Mouse (Mus musculus): ENCODE data around the gene Tns2. TPM values are rescaled to one million over a fixed set of nuclear protein-coding genes. Genes with fewer than 3 reads are reported as not detected.
"Not testable (repeated sequence)": the region's sequence is repeated elsewhere in the genome, so short reads cannot be mapped to it uniquely, and the experiment has no call there.

Tns2 gene
- polyA plus RNA-seq, 1 experiment from 2014 or later: 25.0 TPM

- ATAC-seq (replicated peaks; ENCODE audit: insufficient number of reproducible peaks, low FRiP score, low TSS enrichment): no peak
- Histone ChIP-seq H3K36me3 (ENCODE audit: control insufficient read depth, insufficient read depth, low read length) (no peaks in the 10 kb centered on the region), H3K27me3 (ENCODE audit: control insufficient read depth, insufficient read depth, low read length) (peaks cover 23% of the 10 kb centered on the region), H3K27ac (ENCODE audit: low read depth, low read length) (no peak overlapping the region), H3K9ac (ENCODE audit: low read depth, low read length) (peak overlapping the region; percentile 52; the same call in 1 of the 2 replicates), H3K4me1 (ENCODE audit: control insufficient read depth, insufficient read depth, low read length) (peaks cover 27% of the 10 kb centered on the region), H3K4me3 (ENCODE audit: low read depth, low read length) (no peak overlapping the region), H3K4me2 (no peak overlapping the region), H3K9me3 (replicated peaks; ENCODE audit: control insufficient read depth, low read length) (no peaks in the 10 kb centered on the region)
- 56% methylated on average over 16 of the region's 16 CpGs for WGBS (ENCODE audit: insufficient replicate concordance)
Measured at GRCm38 (mm10) chr15:102147674-102148402, 47.6 kb downstream of the Tns2 start.

DNA sequence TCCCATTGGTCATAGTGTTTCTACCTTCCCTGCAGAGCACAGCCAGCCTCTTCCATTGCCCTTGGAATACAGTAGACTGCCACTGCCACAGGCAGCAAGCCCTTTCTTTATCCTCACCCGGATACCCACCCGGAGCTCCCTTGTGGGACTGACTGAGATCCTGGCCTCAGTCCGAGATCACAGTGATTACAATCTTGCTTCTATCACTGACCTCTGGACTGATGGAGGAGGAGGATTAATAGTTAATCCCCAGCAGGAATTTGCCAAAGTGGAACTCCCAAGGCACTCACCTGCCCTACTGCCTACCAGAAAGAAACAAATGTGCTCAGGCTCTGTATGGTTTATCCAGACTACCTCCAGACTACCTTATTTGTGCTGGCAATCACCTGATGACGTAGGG is 49.3 kb downstream of the Tns2 start:
- no peak overlapping the region for H3K4me2 ChIP-seq
- 65% methylated on average over 4 of the region's 4 CpGs for WGBS (ENCODE audit: insufficient replicate concordance)

DNA sequence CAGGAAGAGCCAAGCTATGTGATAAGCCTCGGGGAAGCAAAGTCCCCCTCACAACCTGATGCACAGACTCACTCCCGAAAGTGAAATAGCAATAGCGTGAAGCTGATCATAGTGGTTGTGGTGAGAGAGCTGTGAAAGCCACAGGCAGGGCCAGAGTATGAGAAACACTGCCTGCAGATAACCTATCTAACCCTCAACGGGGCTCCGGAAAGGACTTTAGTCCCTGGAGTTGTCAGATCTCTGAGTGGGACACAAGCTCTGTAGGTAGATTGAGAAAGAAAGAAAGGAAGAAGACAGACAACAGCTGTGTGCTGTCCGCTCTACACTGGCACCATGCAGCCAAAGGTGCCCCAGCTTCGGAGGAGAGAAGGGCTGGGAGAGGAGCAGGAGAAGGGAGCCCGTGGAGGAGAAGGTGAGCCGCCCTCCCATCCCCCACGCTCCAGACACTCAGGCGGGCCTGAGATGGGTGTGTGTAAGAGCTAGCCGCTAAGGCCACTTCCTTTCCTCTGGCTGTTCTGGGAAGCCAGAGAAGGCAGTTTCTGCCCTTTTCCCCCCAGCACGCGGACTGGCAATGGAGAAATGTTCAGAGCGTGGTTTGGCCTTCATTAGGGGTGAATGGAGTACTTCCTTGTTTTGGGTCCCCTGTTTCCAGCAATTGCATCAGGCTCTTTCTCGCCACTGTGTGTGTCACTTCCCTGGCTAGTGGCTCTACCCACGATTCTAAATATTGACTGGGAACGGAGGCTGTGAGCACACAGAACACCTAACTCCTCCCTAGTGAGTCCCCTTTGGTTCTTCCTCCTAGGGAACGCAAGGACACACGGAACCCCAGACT is 50.3 kb downstream of the Tns2 start, which contains the start of gene Soat2:
Soat2 (plus strand) TSS at position 226 of the 835 bp plus-strand sequence.
- H3K27ac ChIP-seq (ENCODE audit: low read depth, low read length): peak within 1 kb of the TSS; percentile 55
- peaks cover 16% of the 10 kb centered on the region for H3K4me1 ChIP-seq (ENCODE audit: control insufficient read depth, insufficient read depth, low read length)
- H3K4me3 ChIP-seq (ENCODE audit: low read depth, low read length): peak within 1 kb of the TSS; percentile 20; the same call in 1 of the 2 replicates
- H3K4me2 ChIP-seq: peak within 1 kb of the TSS; percentile 49
- 22% methylated on average over 20 of the region's 20 CpGs for WGBS (ENCODE audit: insufficient replicate concordance)
- H3K36me3 ChIP-seq (ENCODE audit: control insufficient read depth, insufficient read depth, low read length): no peaks in the 10 kb centered on the region
- peaks cover under 1% of the 10 kb centered on the region for H3K27me3 ChIP-seq (ENCODE audit: control insufficient read depth, insufficient read depth, low read length)
- peak within 1 kb of the TSS; percentile 46 for H3K9ac ChIP-seq (ENCODE audit: low read depth, low read length)
- no peak; the same call in 1 of the 2 replicates for ATAC-seq (replicated peaks; ENCODE audit: insufficient number of reproducible peaks, low FRiP score, low TSS enrichment)
- no peaks in the 10 kb centered on the region for H3K9me3 ChIP-seq (replicated peaks; ENCODE audit: control insufficient read depth, low read length)

More for the DNA sequence above, 49.3 kb downstream of the Tns2 start:
- Histone ChIP-seq H3K4me1 (ENCODE audit: control insufficient read depth, insufficient read depth, low read length) (peaks cover 21% of the 10 kb centered on the region), H3K9me3 (replicated peaks; ENCODE audit: control insufficient read depth, low read length) (no peaks in the 10 kb centered on the region), H3K36me3 (ENCODE audit: control insufficient read depth, insufficient read depth, low read length) (no peaks in the 10 kb centered on the region), H3K27ac (ENCODE audit: low read depth, low read length) (no peak overlapping the region), H3K27me3 (ENCODE audit: control insufficient read depth, insufficient read depth, low read length) (peaks cover 10% of the 10 kb centered on the region), H3K4me3 (ENCODE audit: low read depth, low read length) (no peak overlapping the region), H3K9ac (ENCODE audit: low read depth, low read length) (no peak overlapping the region)
- no peak for ATAC-seq (replicated peaks; ENCODE audit: insufficient number of reproducible peaks, low FRiP score, low TSS enrichment)

GRCm38 (mm10) chr15:102152646-102153045 is 52.4 kb downstream of the Tns2 start:
- peaks cover 14% of the 10 kb centered on the region for H3K4me1 ChIP-seq (ENCODE audit: control insufficient read depth, insufficient read depth, low read length)
- no peaks in the 10 kb centered on the region for H3K27me3 ChIP-seq (ENCODE audit: control insufficient read depth, insufficient read depth, low read length)
- no peak overlapping the region for H3K4me2 ChIP-seq
- 51% methylated on average over 4 of the region's 4 CpGs for WGBS (ENCODE audit: insufficient replicate concordance)
- no peak overlapping the region for H3K27ac ChIP-seq (ENCODE audit: low read depth, low read length)
- ATAC-seq (replicated peaks; ENCODE audit: insufficient number of reproducible peaks, low FRiP score, low TSS enrichment): no peak
- no peaks in the 10 kb centered on the region for H3K36me3 ChIP-seq (ENCODE audit: control insufficient read depth, insufficient read depth, low read length)
- no peak overlapping the region for H3K9ac ChIP-seq (ENCODE audit: low read depth, low read length)
- no peak overlapping the region for H3K4me3 ChIP-seq (ENCODE audit: low read depth, low read length)
- H3K9me3 ChIP-seq (replicated peaks; ENCODE audit: control insufficient read depth, low read length): no peaks in the 10 kb centered on the region

DNA sequence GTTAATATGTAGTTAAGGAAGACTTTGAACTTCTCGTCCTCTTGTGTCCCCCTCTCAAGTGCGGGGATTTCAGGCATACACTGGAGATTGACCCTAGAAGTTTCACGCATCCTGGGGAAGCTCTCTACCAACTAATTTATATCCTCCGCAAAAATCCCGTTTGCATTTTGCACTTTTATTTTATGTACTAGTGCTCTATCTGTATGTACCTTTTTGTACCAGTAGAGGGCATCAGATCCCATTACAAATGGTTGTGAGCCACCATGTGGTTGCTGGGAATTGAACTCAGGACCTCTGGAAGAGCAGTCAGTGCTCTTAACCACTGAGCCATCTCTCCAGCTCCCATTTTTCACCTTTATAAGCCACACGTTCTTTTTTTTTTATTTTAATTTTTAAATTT is 54.8 kb downstream of the Tns2 start:
- 90% methylated on average over 6 of the region's 6 CpGs for WGBS (ENCODE audit: insufficient replicate concordance)
- H3K36me3 ChIP-seq (ENCODE audit: control insufficient read depth, insufficient read depth, low read length); ATAC-seq (replicated peaks; ENCODE audit: insufficient number of reproducible peaks, low FRiP score, low TSS enrichment): not testable (repeated sequence)

DNA sequence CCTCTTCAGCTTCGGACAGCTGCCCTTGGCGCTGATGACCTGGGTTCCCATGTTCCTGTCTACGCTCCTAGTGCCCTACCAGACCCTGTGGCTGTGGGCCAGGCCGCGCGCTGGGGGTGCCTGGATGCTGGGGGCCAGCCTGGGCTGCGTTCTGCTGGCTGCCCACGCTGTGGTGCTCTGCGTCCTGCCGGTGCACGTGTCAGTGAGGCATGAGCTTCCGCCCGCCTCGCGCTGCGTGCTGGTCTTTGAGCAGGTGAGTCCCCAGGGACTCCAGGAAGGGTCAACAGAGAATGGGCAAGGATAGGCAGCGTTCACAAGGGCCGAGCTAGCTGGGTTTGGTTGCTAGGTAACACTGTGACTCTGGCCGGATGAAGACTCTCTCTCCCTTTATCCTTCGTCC is 56.6 kb downstream of the Tns2 start:
- no peak for ATAC-seq (replicated peaks; ENCODE audit: insufficient number of reproducible peaks, low FRiP score, low TSS enrichment)

More for the DNA sequence above, 54.8 kb downstream of the Tns2 start:
- H3K4me3 ChIP-seq (ENCODE audit: low read depth, low read length); H3K4me2 ChIP-seq; H3K27ac ChIP-seq (ENCODE audit: low read depth, low read length); H3K9ac ChIP-seq (ENCODE audit: low read depth, low read length); H3K9me3 ChIP-seq (replicated peaks; ENCODE audit: control insufficient read depth, low read length); H3K27me3 ChIP-seq (ENCODE audit: control insufficient read depth, insufficient read depth, low read length); H3K4me1 ChIP-seq (ENCODE audit: control insufficient read depth, insufficient read depth, low read length): not testable (repeated sequence)

DNA sequence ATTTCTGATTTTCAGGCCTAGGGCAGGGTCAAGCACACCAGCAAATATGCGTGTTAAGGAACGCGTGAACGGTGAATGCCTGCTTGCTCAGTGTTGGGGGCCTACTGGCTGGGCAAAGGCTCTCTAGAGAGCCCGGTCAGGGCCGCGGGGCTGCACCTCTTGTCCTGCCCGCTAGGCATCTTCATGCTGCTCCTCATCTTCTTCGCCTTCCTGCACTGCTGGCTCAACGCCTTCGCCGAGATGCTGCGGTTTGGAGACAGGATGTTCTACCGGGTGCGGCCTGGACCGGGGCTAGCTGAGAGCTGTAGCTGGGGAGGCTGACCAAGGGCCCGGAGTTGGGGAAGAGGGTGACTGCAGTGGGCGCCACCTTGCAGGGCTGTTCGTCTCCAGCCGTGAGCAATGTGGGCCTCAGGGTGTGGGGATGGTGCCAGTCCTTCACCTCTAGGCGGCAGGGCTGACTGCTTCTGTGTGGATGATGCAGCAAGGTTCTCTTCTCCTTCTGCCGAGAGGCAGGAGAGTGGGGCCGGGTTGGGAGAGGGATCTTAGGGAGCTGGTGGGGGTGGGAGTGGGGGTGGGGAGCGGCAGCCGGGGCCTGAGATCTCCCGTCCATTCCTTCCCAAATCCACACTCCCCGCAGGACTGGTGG is 60.3 kb downstream of the Tns2 start:
- H3K9ac ChIP-seq (ENCODE audit: low read depth, low read length): no peak overlapping the region
- no peak for ATAC-seq (replicated peaks; ENCODE audit: insufficient number of reproducible peaks, low FRiP score, low TSS enrichment)
- 44% methylated on average over 27 of the region's 27 CpGs for WGBS (ENCODE audit: insufficient replicate concordance)
- H3K4me3 ChIP-seq (ENCODE audit: low read depth, low read length): no peak overlapping the region
- H3K36me3 ChIP-seq (ENCODE audit: control insufficient read depth, insufficient read depth, low read length): no peaks in the 10 kb centered on the region
- H3K4me2 ChIP-seq: no peak overlapping the region
- H3K27me3 ChIP-seq (ENCODE audit: control insufficient read depth, insufficient read depth, low read length): no peaks in the 10 kb centered on the region
- no peaks in the 10 kb centered on the region for H3K9me3 ChIP-seq (replicated peaks; ENCODE audit: control insufficient read depth, low read length)
- no peaks in the 10 kb centered on the region for H3K4me1 ChIP-seq (ENCODE audit: control insufficient read depth, insufficient read depth, low read length)
- H3K27ac ChIP-seq (ENCODE audit: low read depth, low read length): no peak overlapping the region

More for the DNA sequence above, 56.6 kb downstream of the Tns2 start:
- Histone ChIP-seq H3K4me2 (no peak overlapping the region), H3K27me3 (ENCODE audit: control insufficient read depth, insufficient read depth, low read length) (no peaks in the 10 kb centered on the region), H3K9ac (ENCODE audit: low read depth, low read length) (no peak overlapping the region), H3K27ac (ENCODE audit: low read depth, low read length) (no peak overlapping the region), H3K4me3 (ENCODE audit: low read depth, low read length) (no peak overlapping the region), H3K4me1 (ENCODE audit: control insufficient read depth, insufficient read depth, low read length) (no peaks in the 10 kb centered on the region), H3K36me3 (ENCODE audit: control insufficient read depth, insufficient read depth, low read length) (no peaks in the 10 kb centered on the region), H3K9me3 (replicated peaks; ENCODE audit: control insufficient read depth, low read length) (no peaks in the 10 kb centered on the region)
- WGBS (ENCODE audit: insufficient replicate concordance): 40% methylated on average over 20 of the region's 20 CpGs

DNA sequence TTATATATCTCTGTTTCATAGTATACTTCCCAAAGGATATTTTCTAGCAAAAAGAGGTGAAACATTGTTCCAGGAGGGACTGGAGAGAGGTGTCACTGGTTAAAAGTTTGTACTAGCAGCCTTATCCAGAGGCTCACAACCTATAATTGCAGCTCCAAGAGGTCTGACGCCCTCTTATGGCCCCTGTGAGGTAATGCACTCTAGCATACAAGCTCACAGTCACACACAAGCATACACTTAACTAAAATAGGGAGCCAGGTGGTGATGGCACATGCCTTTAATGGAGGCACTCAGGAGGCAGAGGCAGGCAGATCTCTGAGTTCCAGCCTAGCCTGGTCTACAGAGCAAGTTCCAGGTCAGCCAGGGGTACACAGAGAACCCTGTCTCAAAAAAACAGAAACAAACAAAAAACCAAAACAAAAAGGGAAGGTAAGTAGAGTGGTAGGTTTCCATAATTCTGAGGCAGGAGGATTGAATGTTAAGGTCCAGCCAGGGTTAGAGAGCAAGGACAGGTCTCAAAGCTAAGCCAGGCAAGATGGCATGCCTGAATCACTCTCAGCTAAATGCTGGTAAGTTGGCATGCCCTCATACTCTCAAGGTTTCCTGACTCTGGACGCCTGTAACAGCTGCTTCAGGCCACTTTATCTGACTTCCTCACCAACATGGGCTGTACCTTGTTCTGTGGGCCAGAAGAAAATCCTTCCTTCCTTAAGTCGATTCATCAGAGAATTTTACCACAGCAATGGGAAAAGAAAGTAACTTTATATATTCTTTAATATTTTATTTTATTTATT is 63.9 kb downstream of the Tns2 start:
- 49% methylated on average over 3 of the region's 3 CpGs for WGBS (ENCODE audit: insufficient replicate concordance)

More for the DNA sequence above, 63.9 kb downstream of the Tns2 start:
- H3K9ac ChIP-seq (ENCODE audit: low read depth, low read length): no peak overlapping the region
- H3K27me3 ChIP-seq (ENCODE audit: control insufficient read depth, insufficient read depth, low read length): no peaks in the 10 kb centered on the region
- H3K36me3 ChIP-seq (ENCODE audit: control insufficient read depth, insufficient read depth, low read length): no peaks in the 10 kb centered on the region
- no peaks in the 10 kb centered on the region for H3K9me3 ChIP-seq (replicated peaks; ENCODE audit: control insufficient read depth, low read length)
- no peak overlapping the region for H3K4me2 ChIP-seq
- peaks cover 7% of the 10 kb centered on the region; the same call in 1 of the 2 replicates for H3K4me1 ChIP-seq (ENCODE audit: control insufficient read depth, insufficient read depth, low read length)
- no peak overlapping the region for H3K4me3 ChIP-seq (ENCODE audit: low read depth, low read length)
- ATAC-seq (replicated peaks; ENCODE audit: insufficient number of reproducible peaks, low FRiP score, low TSS enrichment): no peak
- H3K27ac ChIP-seq (ENCODE audit: low read depth, low read length): no peak overlapping the region
